18 mouse cellular contexts compared by ENCODE assay signal in the genomic region with DNA sequence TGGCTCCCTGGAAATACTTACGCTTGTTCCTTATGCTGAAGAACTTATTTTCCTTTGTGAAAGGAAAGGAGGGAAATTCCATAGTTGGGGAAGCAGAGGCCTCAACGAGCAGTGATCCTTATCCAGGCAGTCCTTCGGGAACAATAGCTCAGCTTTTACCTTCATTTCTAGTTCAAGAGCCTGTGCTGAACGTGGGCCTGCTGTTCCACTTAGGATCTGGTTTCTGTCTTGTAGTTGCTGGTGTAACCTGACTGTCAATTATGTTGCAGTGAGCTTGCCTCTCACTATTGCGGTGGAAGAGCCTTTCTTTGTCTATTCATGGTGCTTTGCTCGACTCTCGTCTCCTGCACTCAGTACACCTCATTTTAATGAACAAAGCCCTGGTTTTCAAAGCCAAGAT. TPM values are rescaled to one million over a fixed set of nuclear protein-coding genes. Genes with fewer than 3 reads are reported as not detected.
A peak's percentile ranks its signal among the peaks of the same experiment; 100 is the strongest.
DNase-seq lines count a peak whose midpoint lies in the region; ATAC-seq and TF ChIP-seq lines count a peak whose summit lies in the region.
"Had no signal": no experiment of that assay in that cellular context is flagged by ENCODE, and none has a peak within 500 bp of the region (broad histone marks: within the 10 kb centered on the region; RNA-seq: fewer than 3 reads in every experiment).

No protein-coding gene starts in this region.

- no peaks in the 10 kb centered on the region for H3K36me3 ChIP-seq in forebrain, embryonic 15.5 days
- peaks cover 17% of the 10 kb centered on the region for H3K36me3 ChIP-seq in forebrain, embryonic 10.5 days (replicated peaks)
- H3K36me3 ChIP-seq in heart, embryonic 16.5 days (ENCODE audit: control insufficient read depth, insufficient read depth), result peaks cover 10% of the 10 kb centered on the region; the same call in 1 of the 2 replicates
- no peaks in the 10 kb centered on the region; the same call in 1 of the 2 replicates for H3K36me3 ChIP-seq in heart, adult 2 months (ENCODE audit: control insufficient read depth, insufficient read depth, low read length)
- no peaks in the 10 kb centered on the region; the same call in 1 of the 2 replicates for H3K36me3 ChIP-seq in kidney, embryonic 16.5 days (ENCODE audit: insufficient read depth, low read length)
- no peaks in the 10 kb centered on the region for H3K36me3 ChIP-seq in embryonic facial prominence, embryonic 15.5 days

- no peak for ATAC-seq in forebrain, embryonic 15.5 days (replicated peaks)
- no peak for ATAC-seq in heart, embryonic 16.5 days (replicated peaks; ENCODE audit: extremely low read depth, insufficient read depth, low FRiP score)
- ATAC-seq in kidney, embryonic 16.5 days (ENCODE audit: low FRiP score, low TSS enrichment), result no peak; the same call in 1 of the 2 replicates
- ATAC-seq in embryonic facial prominence, embryonic 15.5 days (ENCODE audit: insufficient number of reproducible peaks, low FRiP score, low TSS enrichment, low read depth), result 0 out of 2 replicates have a peak, but pooled peaks have one; percentile 29
- ATAC-seq: inflammation-experienced regulatory T-cells, adult 6 months; midbrain, embryonic 16.5 days had no signal

- intact Hi-C loops in heart, adult 2 months (cut with DNase I), result no loop called here

- no peaks in the 10 kb centered on the region for H3K9me3 ChIP-seq in forebrain, embryonic 15.5 days
- no peaks in the 10 kb centered on the region for H3K9me3 ChIP-seq in forebrain, embryonic 10.5 days
- no peaks in the 10 kb centered on the region for H3K9me3 ChIP-seq in heart, embryonic 16.5 days (replicated peaks; ENCODE audit: control insufficient read depth, low read length)
- no peaks in the 10 kb centered on the region for H3K9me3 ChIP-seq in kidney, embryonic 16.5 days (ENCODE audit: low read length)
- no peaks in the 10 kb centered on the region for H3K9me3 ChIP-seq in embryonic facial prominence, embryonic 15.5 days (replicated peaks)
- H3K9me3 ChIP-seq: embryonic facial prominence, embryonic 13.5 days; limb, embryonic 15.5 days had no signal

- no peak for TF ChIP-seq CTCF in heart, adult 2 months (IDR thresholded peaks at IDR 0.05)

- H3K4me2 ChIP-seq in forebrain, embryonic 15.5 days (replicated peaks), result no peak overlapping the region
- H3K4me2 ChIP-seq in heart, embryonic 16.5 days (ENCODE audit: low read depth, low read length), result no peak overlapping the region
- H3K4me2 ChIP-seq in kidney, embryonic 16.5 days (replicated peaks; ENCODE audit: low read depth, low read length), result no peak overlapping the region
- H3K4me2 ChIP-seq in embryonic facial prominence, embryonic 15.5 days (replicated peaks), result no peak overlapping the region
- H3K4me2 ChIP-seq: embryonic facial prominence, embryonic 13.5 days; limb, embryonic 15.5 days had no signal

- TF ChIP-seq POLR2A in heart, adult 2 months (IDR thresholded peaks at IDR 0.05; ENCODE audit: insufficient read depth, low read depth, low read length), result no peak

- H3K4me1 ChIP-seq in forebrain, embryonic 15.5 days, result 0 out of 2 replicates have a peak, but pooled peaks cover 3% of the 10 kb centered on the region
- peaks cover 4% of the 10 kb centered on the region; the same call in 1 of the 2 replicates for H3K4me1 ChIP-seq in forebrain, embryonic 10.5 days
- H3K4me1 ChIP-seq in heart, embryonic 16.5 days (ENCODE audit: control insufficient read depth, insufficient read depth, low read length), result peaks cover 30% of the 10 kb centered on the region
- peaks cover 1% of the 10 kb centered on the region; the same call in 1 of the 2 replicates for H3K4me1 ChIP-seq in heart, adult 2 months (ENCODE audit: control insufficient read depth, insufficient read depth, low read length)
- H3K4me1 ChIP-seq in kidney, embryonic 16.5 days (ENCODE audit: insufficient read depth, low read length), result peaks cover 29% of the 10 kb centered on the region
- peaks cover 3% of the 10 kb centered on the region; the same call in 1 of the 2 replicates for H3K4me1 ChIP-seq in embryonic facial prominence, embryonic 15.5 days
- H3K4me1 ChIP-seq: embryonic facial prominence, embryonic 13.5 days had no signal

- H3K79me2 ChIP-seq in heart, adult 2 months (replicated peaks; ENCODE audit: control insufficient read depth, insufficient read depth, low read length), result no peaks in the 10 kb centered on the region; the same call in 1 of the 2 replicates

- H3K27me3 ChIP-seq in forebrain, embryonic 15.5 days, result no peaks in the 10 kb centered on the region
- no peaks in the 10 kb centered on the region for H3K27me3 ChIP-seq in forebrain, embryonic 10.5 days (ENCODE audit: poor library complexity, severe bottlenecking)
- H3K27me3 ChIP-seq in heart, embryonic 16.5 days (ENCODE audit: control insufficient read depth, insufficient read depth, low read length), result no peaks in the 10 kb centered on the region
- H3K27me3 ChIP-seq in heart, adult 2 months (ENCODE audit: control insufficient read depth, insufficient read depth, low read length), result no peaks in the 10 kb centered on the region
- H3K27me3 ChIP-seq in kidney, embryonic 16.5 days (ENCODE audit: insufficient read depth, low read length), result no peaks in the 10 kb centered on the region
- no peaks in the 10 kb centered on the region for H3K27me3 ChIP-seq in embryonic facial prominence, embryonic 15.5 days
- H3K27me3 ChIP-seq: embryonic facial prominence, embryonic 13.5 days; limb, embryonic 15.5 days had no signal

- no peak for TF ChIP-seq EP300 in heart, adult 2 months (IDR thresholded peaks at IDR 0.05; ENCODE audit: insufficient read depth, low read depth, low read length)

- H3K27ac ChIP-seq in forebrain, embryonic 15.5 days (replicated peaks), result peak overlapping the region; percentile 14; the same call in 1 of the 2 replicates
- H3K27ac ChIP-seq in forebrain, embryonic 10.5 days, result no peak overlapping the region
- H3K27ac ChIP-seq in heart, embryonic 16.5 days (ENCODE audit: low read length), result peak overlapping the region; percentile 59
- no peak overlapping the region for H3K27ac ChIP-seq in heart, adult 2 months
- peak overlapping the region; percentile 23; the same call in 1 of the 2 replicates for H3K27ac ChIP-seq in kidney, embryonic 16.5 days (ENCODE audit: low read length)
- H3K27ac ChIP-seq in embryonic facial prominence, embryonic 15.5 days (replicated peaks), result no peak overlapping the region
- H3K27ac ChIP-seq: embryonic facial prominence, embryonic 13.5 days; limb, embryonic 15.5 days had no signal

- DNase-seq in forebrain, embryonic 10.5 days (ENCODE audit: extremely low spot score, low spot score), result no peak
- DNase-seq in heart, adult 2 months, result no peak
- DNase-seq in kidney, postnatal 4 days, result no peak
- DNase-seq in adrenal gland, adult 18-20 months (ENCODE audit: low spot score in 2 of 2), result no peak
- DNase-seq: adrenal gland, postnatal 10 days; cerebellum, adult 2 months; gastrocnemius, postnatal 25 days; lung, postnatal 10 days; spleen, adult 18-20 months; thymus, adult 18-20 months had no signal

- no peak overlapping the region for H3K9ac ChIP-seq in forebrain, embryonic 15.5 days (replicated peaks)
- no peak overlapping the region for H3K9ac ChIP-seq in heart, embryonic 16.5 days (ENCODE audit: low read length)
- H3K9ac ChIP-seq in heart, adult 2 months (ENCODE audit: low read depth, low read length), result no peak overlapping the region
- no peak overlapping the region for H3K9ac ChIP-seq in kidney, embryonic 16.5 days (replicated peaks; ENCODE audit: low read length)
- no peak overlapping the region for H3K9ac ChIP-seq in embryonic facial prominence, embryonic 15.5 days
- H3K9ac ChIP-seq: embryonic facial prominence, embryonic 13.5 days; limb, embryonic 15.5 days had no signal

- H3K4me3 ChIP-seq in forebrain, embryonic 15.5 days, result no peak overlapping the region
- H3K4me3 ChIP-seq in forebrain, embryonic 10.5 days, result no peak overlapping the region
- H3K4me3 ChIP-seq in heart, embryonic 16.5 days (ENCODE audit: low read length), result no peak overlapping the region
- H3K4me3 ChIP-seq in heart, adult 2 months, result no peak overlapping the region
- no peak overlapping the region for H3K4me3 ChIP-seq in kidney, embryonic 16.5 days (ENCODE audit: low read length)
- H3K4me3 ChIP-seq in embryonic facial prominence, embryonic 15.5 days (replicated peaks), result no peak overlapping the region
- H3K4me3 ChIP-seq: embryonic facial prominence, embryonic 13.5 days; limb, embryonic 15.5 days had no signal

- WGBS in forebrain, embryonic 15.5 days, result 30% methylated on average over 7 of the region's 7 CpGs
- WGBS in forebrain, embryonic 10.5 days, result 66% methylated on average over 7 of the region's 7 CpGs
- WGBS in heart, embryonic 16.5 days, result 30% methylated on average over 7 of the region's 7 CpGs
- WGBS in heart, adult 2 months, result 47% methylated on average over 7 of the region's 7 CpGs
- 52% methylated on average over 7 of the region's 7 CpGs for WGBS in kidney, embryonic 16.5 days
- WGBS in embryonic facial prominence, embryonic 15.5 days, result 52% methylated on average over 7 of the region's 7 CpGs

RNA-seq across cellular contexts. Expression of a gene that starts 51.6 kb away (rescaled TPM):
- 5.3 and 6.5 TPM in 2 replicates for polyA plus RNA-seq in forebrain, embryonic 15.5 days (2015; fragmentation: Nextera tagmentation; extraction: Ambion mirVana)
- 14.9 and 15.7 TPM in 2 replicates for polyA plus RNA-seq in forebrain, embryonic 10.5 days (2016; fragmentation: Nextera tagmentation; extraction: Ambion mirVana)
- polyA plus RNA-seq in heart, embryonic 16.5 days (2015; fragmentation: Nextera tagmentation; extraction: Ambion mirVana), result 11.9 and 12.8 TPM in 2 replicates
- total RNA-seq in heart, adult 2 months (2021), result under 1 TPM; 0.50 to 0.75 TPM
- 0.49 and 0.76 TPM in 2 replicates for polyA plus RNA-seq in heart, adult 2 months (2012; rRNA removed)
- polyA plus RNA-seq in kidney, embryonic 16.5 days (2015; fragmentation: Nextera tagmentation; extraction: Ambion mirVana), result 13.3 and 14.2 TPM in 2 replicates
- 40.0 and 44.4 TPM in 2 replicates for polyA plus RNA-seq in embryonic facial prominence, embryonic 15.5 days (2015; fragmentation: Nextera tagmentation; extraction: Ambion mirVana)
- 1 to 10 TPM; 4.7 to 6.6 TPM for total RNA-seq in adrenal gland, adult 18-20 months (2021)
- polyA plus RNA-seq: inflammation-experienced regulatory T-cells, adult 6 months had no signal

Comparison
In these comparisons a context has a peak if more than half of its experiments do, and no peak if none do; other contexts are left out.
1. H3K27ac ChIP-seq: peak in forebrain, embryonic 15.5 days (single experiment), heart, embryonic 16.5 days (single experiment) and kidney, embryonic 16.5 days (single experiment); none in forebrain, embryonic 10.5 days (single experiment), heart, adult 2 months (single experiment) and embryonic facial prominence, embryonic 15.5 days (single experiment).